Mouse (Mus musculus): ENCODE measurements at regions not wholly inside any gene's neighbourhood (a gene's known extent, or its start where the extent isn't known, plus 50 kb on each side); places are given as distances from the start of the nearest gene placed in this dataset.

DNA sequence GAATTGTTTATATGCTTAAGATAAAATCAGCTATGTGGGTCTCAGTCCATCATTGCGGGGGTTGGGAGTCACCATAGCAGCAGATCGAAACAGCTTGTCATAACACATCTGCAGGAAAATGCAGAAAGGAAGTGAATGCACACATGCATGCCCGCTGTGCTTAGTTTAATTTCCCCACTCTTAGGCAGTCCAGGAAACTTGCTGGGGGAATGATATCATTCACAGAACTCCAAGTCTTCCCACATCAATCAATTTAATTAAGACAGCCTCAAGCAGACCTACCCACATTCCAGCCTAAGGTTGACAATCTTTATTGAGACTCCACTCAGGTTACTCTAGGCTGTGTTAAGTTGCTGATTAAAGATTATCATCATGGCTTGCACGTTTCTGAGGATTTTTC is 700.2 kb downstream of the Iqcm start:
- DNase-seq = no peak
- TF ChIP-seq CTCF (conservative IDR thresholded peaks at IDR 0.05; ENCODE audit: insufficient read depth, insufficient read length, low read depth, low read length) = no peak
- no peak for TF ChIP-seq POLR2A (IDR thresholded peaks at IDR 0.05; ENCODE audit: low read depth, low read length)
- 29% methylated on average over 4 of the region's 4 CpGs for WGBS
- H3K27me3 ChIP-seq (replicated peaks; ENCODE audit: control insufficient read depth, insufficient read depth, low read length) = no peaks in the 10 kb centered on the region
- H3K4me1 ChIP-seq (ENCODE audit: control insufficient read depth, insufficient read depth, low read length) = no peaks in the 10 kb centered on the region
- no peak overlapping the region for H3K4me3 ChIP-seq (ENCODE audit: insufficient read depth, low read depth, low read length)
- H3K36me3 ChIP-seq (ENCODE audit: control insufficient read depth, insufficient read depth, low read length) = no peaks in the 10 kb centered on the region
- H3K27ac ChIP-seq (ENCODE audit: insufficient read depth, low read depth, low read length) = no peak overlapping the region

DNA sequence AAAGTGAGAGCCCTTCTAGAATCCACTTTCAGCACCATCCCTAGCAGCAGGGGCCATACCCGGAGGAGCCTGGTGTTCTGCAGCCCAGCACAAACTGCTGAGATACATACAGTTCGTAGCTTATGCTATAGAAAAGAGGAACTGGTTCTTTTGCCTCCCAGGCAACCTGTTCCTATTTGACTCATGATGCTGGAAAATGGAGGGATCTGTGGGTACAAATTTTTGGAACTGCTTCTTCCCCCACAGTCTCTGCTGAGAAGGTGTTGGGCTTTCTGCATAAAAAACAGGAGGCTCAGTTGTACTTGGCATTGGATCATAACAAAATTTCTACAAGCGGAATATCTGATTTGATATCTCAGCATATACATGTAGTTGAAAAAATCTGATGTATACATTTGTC is 716.7 kb upstream of the Nr3c2 start:
- H3K36me3 ChIP-seq (ENCODE audit: control insufficient read depth, insufficient read depth, low read length) = no peaks in the 10 kb centered on the region
- H3K4me1 ChIP-seq (ENCODE audit: control insufficient read depth, insufficient read depth, low read length) = no peaks in the 10 kb centered on the region
- no peak for DNase-seq
- no peak overlapping the region for H3K27ac ChIP-seq (ENCODE audit: insufficient read depth, low read depth, low read length)
- TF ChIP-seq CTCF (conservative IDR thresholded peaks at IDR 0.05; ENCODE audit: insufficient read depth, insufficient read length, low read depth, low read length) (no peak), POLR2A (IDR thresholded peaks at IDR 0.05; ENCODE audit: low read depth, low read length) (no peak)
- WGBS = 84% methylated on average over 3 of the region's 3 CpGs
- no peaks in the 10 kb centered on the region for H3K27me3 ChIP-seq (replicated peaks; ENCODE audit: control insufficient read depth, insufficient read depth, low read length)
- H3K4me3 ChIP-seq (ENCODE audit: insufficient read depth, low read depth, low read length) = no peak overlapping the region

DNA sequence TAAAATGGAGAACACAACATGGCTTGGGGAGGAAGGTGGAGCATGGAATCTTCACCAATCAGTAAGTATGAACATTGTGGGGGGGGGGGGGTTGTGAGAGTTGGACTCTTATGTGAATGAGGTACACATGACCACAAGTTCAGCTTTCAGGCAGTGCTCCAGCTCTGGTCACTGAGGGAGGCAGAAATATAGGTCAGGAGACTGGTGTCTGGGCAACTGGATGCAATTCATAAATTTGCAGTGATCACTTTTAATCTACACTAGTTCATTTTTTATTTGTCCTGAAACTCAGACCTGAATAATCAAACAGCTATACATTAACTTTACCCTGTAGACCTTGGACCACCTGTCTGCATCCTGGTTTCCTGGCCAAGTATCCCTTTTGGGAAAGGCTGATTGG is 715.4 kb upstream of the Nr3c2 start:
- Histone ChIP-seq H3K4me3 (ENCODE audit: insufficient read depth, low read depth, low read length) (no peak overlapping the region), H3K27me3 (replicated peaks; ENCODE audit: control insufficient read depth, insufficient read depth, low read length) (no peaks in the 10 kb centered on the region), H3K27ac (ENCODE audit: insufficient read depth, low read depth, low read length) (no peak overlapping the region), H3K36me3 (ENCODE audit: control insufficient read depth, insufficient read depth, low read length) (no peaks in the 10 kb centered on the region), H3K4me1 (ENCODE audit: control insufficient read depth, insufficient read depth, low read length) (no peaks in the 10 kb centered on the region)
- TF ChIP-seq CTCF (conservative IDR thresholded peaks at IDR 0.05; ENCODE audit: insufficient read depth, insufficient read length, low read depth, low read length) (no peak), POLR2A (IDR thresholded peaks at IDR 0.05; ENCODE audit: low read depth, low read length) (no peak)
- DNase-seq = no peak

GRCm38 (mm10) chr8:76187293-76187692 is 711.9 kb upstream of the Nr3c2 start:
- H3K36me3 ChIP-seq (ENCODE audit: control insufficient read depth, insufficient read depth, low read length) = no peaks in the 10 kb centered on the region
- no peak for DNase-seq
- H3K4me3 ChIP-seq (ENCODE audit: insufficient read depth, low read depth, low read length) = no peak overlapping the region
- no peaks in the 10 kb centered on the region for H3K27me3 ChIP-seq (replicated peaks; ENCODE audit: control insufficient read depth, insufficient read depth, low read length)
- H3K27ac ChIP-seq (ENCODE audit: insufficient read depth, low read depth, low read length) = no peak overlapping the region
- TF ChIP-seq POLR2A (IDR thresholded peaks at IDR 0.05; ENCODE audit: low read depth, low read length) (no peak), CTCF (conservative IDR thresholded peaks at IDR 0.05; ENCODE audit: insufficient read depth, insufficient read length, low read depth, low read length) (no peak)
- 78% methylated on average over 5 of the region's 5 CpGs for WGBS
- H3K4me1 ChIP-seq (ENCODE audit: control insufficient read depth, insufficient read depth, low read length) = no peaks in the 10 kb centered on the region

GRCm38 (mm10) chr8:76211891-76212290 is 687.4 kb upstream of the Nr3c2 start:
- Histone ChIP-seq H3K27ac (ENCODE audit: insufficient read depth, low read depth, low read length) (no peak overlapping the region), H3K4me1 (ENCODE audit: control insufficient read depth, insufficient read depth, low read length) (no peaks in the 10 kb centered on the region), H3K36me3 (ENCODE audit: control insufficient read depth, insufficient read depth, low read length) (no peaks in the 10 kb centered on the region), H3K27me3 (replicated peaks; ENCODE audit: control insufficient read depth, insufficient read depth, low read length) (no peaks in the 10 kb centered on the region), H3K4me3 (ENCODE audit: insufficient read depth, low read depth, low read length) (no peak overlapping the region)
- WGBS = 86% methylated on average over 4 of the region's 4 CpGs
- DNase-seq = no peak
- TF ChIP-seq CTCF (conservative IDR thresholded peaks at IDR 0.05; ENCODE audit: insufficient read depth, insufficient read length, low read depth, low read length) = no peak
- no peak for TF ChIP-seq POLR2A (IDR thresholded peaks at IDR 0.05; ENCODE audit: low read depth, low read length)

GRCm38 (mm10) chr8:76217819-76218580 is 681.2 kb upstream of the Nr3c2 start:
- H3K27me3 ChIP-seq (replicated peaks; ENCODE audit: control insufficient read depth, insufficient read depth, low read length) = no peaks in the 10 kb centered on the region
- no peaks in the 10 kb centered on the region for H3K4me1 ChIP-seq (ENCODE audit: control insufficient read depth, insufficient read depth, low read length)
- H3K4me3 ChIP-seq (ENCODE audit: insufficient read depth, low read depth, low read length) = no peak overlapping the region
- 62% methylated on average over 4 of the region's 4 CpGs for WGBS
- H3K36me3 ChIP-seq (ENCODE audit: control insufficient read depth, insufficient read depth, low read length) = no peaks in the 10 kb centered on the region
- DNase-seq = no peak
- no peak overlapping the region for H3K27ac ChIP-seq (ENCODE audit: insufficient read depth, low read depth, low read length)
- no peak for TF ChIP-seq CTCF (conservative IDR thresholded peaks at IDR 0.05; ENCODE audit: insufficient read depth, insufficient read length, low read depth, low read length)
- no peak for TF ChIP-seq POLR2A (IDR thresholded peaks at IDR 0.05; ENCODE audit: low read depth, low read length)

- 50% methylated on average over 1 of the region's 1 CpGs for WGBS
- H3K4me3 ChIP-seq (ENCODE audit: insufficient read depth, low read depth, low read length) = no peak overlapping the region
- TF ChIP-seq POLR2A (IDR thresholded peaks at IDR 0.05; ENCODE audit: low read depth, low read length) (no peak), CTCF (conservative IDR thresholded peaks at IDR 0.05; ENCODE audit: insufficient read depth, insufficient read length, low read depth, low read length) (no peak)
- H3K27ac ChIP-seq (ENCODE audit: insufficient read depth, low read depth, low read length) = no peak overlapping the region
- no peaks in the 10 kb centered on the region for H3K4me1 ChIP-seq (ENCODE audit: control insufficient read depth, insufficient read depth, low read length)
- no peaks in the 10 kb centered on the region for H3K36me3 ChIP-seq (ENCODE audit: control insufficient read depth, insufficient read depth, low read length)
- no peak for DNase-seq
- H3K27me3 ChIP-seq (replicated peaks; ENCODE audit: control insufficient read depth, insufficient read depth, low read length) = no peaks in the 10 kb centered on the region
Measured at GRCm38 (mm10) chr8:76230847-76231246, 668.4 kb upstream of the Nr3c2 start.
